Mouse (Mus musculus) CH12.LX (cell line): Measurements from ENCODE around the gene Prlr. TPM values are rescaled to one million over a fixed set of nuclear protein-coding genes. Genes with fewer than 3 reads are reported as not detected.

Experiments
- DNase-seq: peaks from one replicate; pipeline ENCODE4 v3.0.0-alpha.2; 2013; ENCODE audit errors: extremely low read depth
- H3K27ac ChIP-seq: 2 replicates; pipeline ENCODE4 v1.5.1; 2012; ENCODE audit warnings: low read depth, mild to moderate bottlenecking, control low read depth, moderate library complexity; ENCODE audit not compliant: insufficient read depth
- H3K27me3 ChIP-seq: replicated peaks from 2 replicates; pipeline ENCODE3; 2012; ENCODE audit warnings: inconsistent platforms
- H3K36me3 ChIP-seq, 2 experiments: replicated peaks in 1 of 2; 2 replicates each; pipeline versions ENCODE3 to v1.6.1; 2012; ENCODE audit warnings: inconsistent platforms in 1 of 2, low read length in 1 of 2, mild to moderate bottlenecking in 1 of 2, mixed read lengths in 1 of 2, moderate library complexity in 1 of 2; ENCODE audit not compliant: control insufficient read depth in 1 of 2, insufficient read depth in 1 of 2
- H3K4me1 ChIP-seq, 2 experiments: 2 replicates each; pipeline ENCODE4 v1.6.1; 2012; ENCODE audit warnings: inconsistent platforms in 1 of 2, moderate library complexity in 1 of 2; ENCODE audit not compliant: insufficient read depth in 2 of 2, control insufficient read depth in 1 of 2
- H3K4me2 ChIP-seq: 2 replicates; pipeline ENCODE4 v1.6.1; 2012; ENCODE audit warnings: low read depth, mild to moderate bottlenecking, control low read depth; ENCODE audit not compliant: poor library complexity, insufficient read depth, severe bottlenecking
- H3K4me3 ChIP-seq, 3 experiments: fragments of 150-350 bp in 1 of 3; sonication (generic) in 1 of 3; replicated peaks in 1 of 3; 2 replicates each; pipeline versions ENCODE3 to v1.5.1; 2011 to 2012; ENCODE audit warnings: low read depth in 2 of 3, low read length in 2 of 3, mild to moderate bottlenecking in 2 of 3, moderate library complexity in 2 of 3, control low read depth in 1 of 3, improper control_type of control experiment in 1 of 3, inconsistent platforms in 1 of 3, mixed read lengths in 1 of 3; ENCODE audit not compliant: poor library complexity in 1 of 3
- H3K79me2 ChIP-seq: replicated peaks from 2 replicates; pipeline ENCODE4 v1.6.1; 2012; ENCODE audit warnings: mild to moderate bottlenecking, moderate library complexity; ENCODE audit not compliant: control insufficient read depth, poor library complexity, insufficient read depth, severe bottlenecking; ENCODE audit errors: extremely low read depth
- H3K9ac ChIP-seq: 2 replicates; pipeline ENCODE4 v1.6.1; 2012; ENCODE audit warnings: low read depth, mild to moderate bottlenecking, control low read depth, moderate library complexity; ENCODE audit not compliant: insufficient read depth
- H3K9me3 ChIP-seq: replicated peaks from 2 replicates; pipeline ENCODE3; 2012; ENCODE audit warnings: low read length, inconsistent platforms, mixed read lengths
- BHLHE40 ChIP-seq: IDR thresholded peaks from 2 replicates; pipeline ENCODE4 v1.6.1; 2011; ENCODE audit warnings: mild to moderate bottlenecking, low read depth, low read length, improper control_type of control experiment
- CHD2 ChIP-seq: IDR thresholded peaks from 2 replicates; pipeline ENCODE4 v1.6.1; 2011; ENCODE audit warnings: low read length, improper control_type of control experiment
- CTCF ChIP-seq, 2 experiments: IDR thresholded peaks in 1 of 2; conservative IDR thresholded peaks in 1 of 2; 2 replicates each; pipeline ENCODE4 v1.5.1; 2011 to 2012; ENCODE audit warnings: low read depth in 2 of 2, low read length in 2 of 2, improper control_type of control experiment in 1 of 2, inconsistent platforms in 1 of 2, mild to moderate bottlenecking in 1 of 2, moderate library complexity in 1 of 2
- ELF1 ChIP-seq: IDR thresholded peaks from 2 replicates; pipeline ENCODE4 v1.6.1; 2014; ENCODE audit warnings: low read depth, mild to moderate bottlenecking, inconsistent platforms, low read length, improper control_type of control experiment
- EP300 ChIP-seq: IDR thresholded peaks from 2 replicates; pipeline ENCODE4 v1.6.1; 2011; ENCODE audit warnings: low read length, improper control_type of control experiment
- ETS1 ChIP-seq: conservative IDR thresholded peaks from 2 replicates; pipeline ENCODE4 v1.6.1; 2012; ENCODE audit warnings: low read depth, mild to moderate bottlenecking, inconsistent platforms, low read length, improper control_type of control experiment, moderate library complexity
- GABPA ChIP-seq: IDR thresholded peaks from 2 replicates; pipeline ENCODE4 v1.6.1; 2012; ENCODE audit warnings: low read depth, low read length, improper control_type of control experiment, inconsistent platforms; ENCODE audit not compliant: insufficient replicate concordance
- HCFC1 ChIP-seq: IDR thresholded peaks from 2 replicates; pipeline ENCODE4 v1.6.1; 2012; ENCODE audit warnings: low read depth, mild to moderate bottlenecking, inconsistent platforms, low read length, improper control_type of control experiment
- IRF4 ChIP-seq: IDR thresholded peaks from 2 replicates; pipeline ENCODE4 v1.6.1; 2014; ENCODE audit warnings: low read depth, mild to moderate bottlenecking, inconsistent platforms, low read length, improper control_type of control experiment
- JUN ChIP-seq: IDR thresholded peaks from 2 replicates; pipeline ENCODE4 v1.6.1; 2011; ENCODE audit warnings: low read depth, mild to moderate bottlenecking, low read length, improper control_type of control experiment, moderate library complexity; ENCODE audit not compliant: insufficient read depth
- MAZ ChIP-seq: IDR thresholded peaks from 2 replicates; pipeline ENCODE4 v1.6.1; 2012; ENCODE audit warnings: low read depth, mild to moderate bottlenecking, inconsistent platforms, low read length, improper control_type of control experiment, moderate library complexity
- MYC ChIP-seq: IDR thresholded peaks from 2 replicates; pipeline ENCODE4 v1.6.1; 2011; ENCODE audit warnings: low read depth, mild to moderate bottlenecking, improper control_type of control experiment, low read length
- PAX5 ChIP-seq: IDR thresholded peaks from 2 replicates; pipeline ENCODE4 v1.6.1; 2012; ENCODE audit warnings: low read length, inconsistent platforms, mixed read lengths
- POLR2A ChIP-seq: IDR thresholded peaks from 2 replicates; pipeline ENCODE4 v1.6.1; 2011; ENCODE audit warnings: low read depth, mild to moderate bottlenecking, improper control_type of control experiment, low read length
- RCOR1 ChIP-seq: conservative IDR thresholded peaks from 2 replicates; pipeline ENCODE4 v1.6.1; 2012; ENCODE audit warnings: low read depth, mild to moderate bottlenecking, inconsistent platforms, low read length, improper control_type of control experiment
- SIN3A ChIP-seq: IDR thresholded peaks from 2 replicates; pipeline ENCODE4 v1.6.1; 2012; ENCODE audit warnings: low read length, improper control_type of control experiment, inconsistent platforms
- TCF12 ChIP-seq: IDR thresholded peaks from 2 replicates; pipeline ENCODE4 v1.6.1; 2014; ENCODE audit warnings: low read depth, mild to moderate bottlenecking, inconsistent platforms, low read length, improper control_type of control experiment
- UBTF ChIP-seq: IDR thresholded peaks from 2 replicates; pipeline ENCODE4 v1.6.1; 2012; ENCODE audit warnings: low read depth, mild to moderate bottlenecking, inconsistent platforms, low read length, improper control_type of control experiment, moderate library complexity
- USF1 ChIP-seq: IDR thresholded peaks from 2 replicates; pipeline ENCODE4 v1.6.1; 2014; ENCODE audit warnings: low read depth, mild to moderate bottlenecking, inconsistent platforms, low read length, improper control_type of control experiment
- ZKSCAN1 ChIP-seq: IDR thresholded peaks from 2 replicates; pipeline ENCODE4 v1.6.1; 2012; ENCODE audit warnings: low read depth, inconsistent platforms, low read length, improper control_type of control experiment, borderline replicate concordance
- dilution Hi-C: fragments of 300-500 bp; cut with MboI; formaldehyde crosslinking; loops from 2 replicates; pipeline ENCODE4 v1.14.3; 2020; ENCODE audit warnings: low sequenced_read_pairs; ENCODE audit not compliant: extremely low pct_unique_long_range_greater_than_20kb, extremely low pct_ligation_motif_present
- in situ Hi-C: fragments of 300-500 bp; cut with MboI; formaldehyde crosslinking; loops from 3 replicates; pipeline ENCODE4 v1.14.3; 2019; ENCODE audit warnings: low sequenced_read_pairs, low pct_ligation_motif_present, low pct_unique_long_range_greater_than_20kb, mixed read lengths
- polyA plus RNA-seq: library from polyadenylated mRNA; unstranded; fragments of >175 nt; gene quantifications from 2 replicates; pipeline ENCODE4 v1.2.1, GENCODE M21; 2012; ENCODE audit warnings: low read depth; ENCODE audit not compliant: insufficient read length
- total RNA-seq, 2 experiments: library from RNA; depleted of rRNA; stranded (reverse); fragments of 300-350 nt in 1 of 2; fragments of >200 nt in 1 of 2; gene quantifications; 2 replicates each; pipeline ENCODE4 v1.2.3; 2012 to 2014

The Prlr gene
- total and polyA plus RNA-seq, 3 experiments: not detected

DNA sequence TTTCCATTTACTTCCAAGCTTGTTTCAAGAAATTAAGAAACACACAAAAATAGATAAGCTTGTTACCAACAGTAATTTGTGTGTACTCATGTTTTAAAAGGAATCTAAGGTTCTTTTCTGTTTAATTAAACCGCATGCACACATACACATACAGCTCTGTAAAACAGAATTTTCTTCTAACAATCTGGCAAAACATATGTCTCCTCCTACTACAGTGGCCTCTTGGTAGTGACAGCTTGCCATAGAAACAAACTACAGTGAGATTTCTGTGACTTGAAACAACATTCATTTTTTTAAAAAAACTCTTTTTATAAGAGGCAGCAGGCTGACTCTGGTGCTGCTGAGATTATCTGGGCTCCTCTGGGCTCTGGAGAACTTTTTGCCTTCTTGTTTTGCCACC is 129.4 kb downstream of the Prlr start:
- Histone ChIP-seq H3K27ac (no peak overlapping the region), H3K4me2 (no peak overlapping the region), H3K27me3 (no peaks in the 10 kb centered on the region)
- no peak for DNase-seq
- in situ Hi-C loops: no loop called here
- TF ChIP-seq POLR2A (no peak), ELF1 (no peak), PAX5 (no peak), EP300 (no peak), SIN3A (no peak), CHD2 (no peak), RCOR1 (no peak)
- TF ChIP-seq, all 38 proteins: peak for 0
- H3K36me3 ChIP-seq: no peaks in the 10 kb centered on the region
- H3K9ac ChIP-seq: no peak overlapping the region
- no peaks in the 10 kb centered on the region for H3K79me2 ChIP-seq
- 0 out of 4 replicates have a peak, but pooled peaks cover 0 to 4% of the 10 kb centered on the region in 2 experiments for H3K4me1 ChIP-seq
- dilution Hi-C loops: no loop called here
- H3K4me3 ChIP-seq: no peak overlapping the region
- no peaks in the 10 kb centered on the region for H3K9me3 ChIP-seq

DNA sequence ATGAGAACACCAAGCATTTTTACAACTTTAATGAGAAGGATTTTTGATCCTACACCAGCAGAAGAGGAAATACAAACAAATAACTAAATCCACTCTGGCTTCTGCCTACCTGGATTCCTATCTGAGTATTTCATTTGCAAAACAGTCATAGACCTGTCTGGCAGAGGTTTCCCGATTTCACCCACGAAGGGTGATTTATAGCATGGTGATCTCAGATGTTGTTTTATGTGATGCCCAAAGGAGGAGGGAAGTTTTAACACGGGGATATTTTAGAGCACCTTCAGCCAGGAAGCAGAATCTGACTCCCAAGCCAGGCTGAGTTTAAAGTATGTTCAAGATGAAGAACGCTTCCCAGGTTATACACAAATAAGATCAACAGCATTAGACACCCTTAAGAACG is 134.8 kb downstream of the Prlr start:
- no peak for TF ChIP-seq MYC
- no peak for TF ChIP-seq ELF1
- TF ChIP-seq MAZ: no peak
- TF ChIP-seq EP300: no peak
- no peak for TF ChIP-seq HCFC1
- no peak for TF ChIP-seq SIN3A
- no peak for TF ChIP-seq IRF4
- no peak for TF ChIP-seq USF1
- TF ChIP-seq ZKSCAN1: no peak
- no peak for TF ChIP-seq GABPA
- no peak for TF ChIP-seq UBTF
- no peak for TF ChIP-seq JUN
- TF ChIP-seq POLR2A: no peak
- TF ChIP-seq TCF12: no peak
- no peak for TF ChIP-seq CTCF (conservative IDR thresholded peaks at IDR 0.05 in 1 of 2, IDR thresholded peaks at IDR 0.05 in 1 of 2; ENCODE audit: low read depth in 2 of 2, low read length in 2 of 2)
- TF ChIP-seq RCOR1: no peak
- TF ChIP-seq ETS1: no peak
- no peak for TF ChIP-seq BHLHE40
- Histone ChIP-seq H3K4me3 (no peak overlapping the region), H3K9ac (no peak overlapping the region), H3K4me2 (no peak overlapping the region), H3K4me1 (0 out of 4 replicates have a peak, but pooled peaks cover 0 to 4% of the 10 kb centered on the region in 2 experiments), H3K36me3 (no peaks in the 10 kb centered on the region), H3K79me2 (no peaks in the 10 kb centered on the region), H3K27me3 (no peaks in the 10 kb centered on the region), H3K9me3 (no peaks in the 10 kb centered on the region), H3K27ac (no peak overlapping the region)
- DNase-seq: no peak
- dilution Hi-C loops: no loop called here
- in situ Hi-C loops: loop anchor here (10.0 kb wide), 1 partner anchor 867 kb away; no protein-coding TSS in a partner anchor
